Mouse (Mus musculus) MN1 (cell line): ENCODE results near the gene Rac2.

Experiments
- DNase-seq: peaks from one replicate; pipeline ENCODE4 v3.0.0-alpha.2; 2016; ENCODE audit warnings: low spot score

Gene Rac2

DNA sequence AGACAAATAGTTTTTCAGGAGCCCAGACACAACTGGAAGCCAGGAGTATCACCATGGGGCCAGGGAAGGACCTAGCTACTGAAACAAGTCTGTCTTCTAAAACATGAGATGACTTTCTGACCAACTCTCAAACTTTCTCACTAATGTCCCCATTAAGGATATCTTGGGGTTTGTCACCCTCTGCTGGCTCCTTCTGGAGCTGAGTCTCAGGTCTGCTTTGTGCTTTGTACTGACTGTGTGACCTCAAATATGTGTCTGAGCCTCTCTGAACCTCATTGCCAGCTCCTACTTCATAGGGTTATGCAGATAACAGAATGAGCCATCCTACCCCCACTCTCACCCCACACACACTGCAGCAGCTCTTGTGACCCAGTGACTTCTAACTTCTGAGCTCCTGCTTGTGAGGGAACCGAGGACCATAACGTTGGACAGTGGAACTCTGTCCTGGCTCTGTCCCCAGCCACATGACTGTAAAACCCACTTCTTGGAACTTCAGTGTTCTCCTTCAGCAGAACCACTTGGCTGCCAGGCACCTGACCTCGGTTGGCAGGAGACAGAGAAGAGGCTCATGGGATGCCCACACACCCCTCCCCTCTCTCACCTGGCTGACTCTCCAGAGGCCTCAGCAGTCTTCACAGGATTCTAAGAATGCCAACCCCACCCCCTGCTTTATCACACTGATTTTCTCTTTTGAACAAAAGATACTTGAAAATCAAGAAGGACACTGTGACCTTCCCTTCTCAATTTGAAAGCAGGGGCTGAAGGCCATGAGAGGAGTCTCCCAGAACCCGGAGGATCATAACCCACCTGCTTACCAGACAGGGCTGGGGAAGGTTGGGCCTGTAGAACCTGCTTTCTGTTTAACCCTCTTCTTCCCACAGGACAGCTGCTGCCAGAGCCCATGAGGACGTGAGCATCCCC lies 24.9 kb downstream of the Rac2 start:
- peak; percentile 60 for DNase-seq

DNA sequence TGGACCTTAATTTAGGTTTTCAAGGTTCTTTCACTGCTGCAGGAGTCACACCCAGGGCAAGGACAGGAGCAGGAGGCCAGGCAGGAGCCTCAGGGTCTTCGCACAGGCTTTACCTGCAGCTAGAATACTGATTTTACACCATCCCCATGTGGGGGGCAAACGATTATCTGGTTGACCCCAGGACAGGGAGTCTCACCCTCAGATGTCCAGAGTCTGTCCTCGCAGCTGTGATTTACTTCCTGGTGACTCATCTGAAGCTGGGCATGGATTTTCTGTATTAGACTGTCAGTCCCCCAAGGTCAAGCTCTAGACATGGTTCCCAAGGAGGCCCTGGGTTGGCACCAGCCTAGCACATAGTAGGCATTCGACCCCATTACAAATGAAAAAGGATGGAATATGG lies 26.5 kb downstream of the Rac2 start:
- DNase-seq: no peak

DNA sequence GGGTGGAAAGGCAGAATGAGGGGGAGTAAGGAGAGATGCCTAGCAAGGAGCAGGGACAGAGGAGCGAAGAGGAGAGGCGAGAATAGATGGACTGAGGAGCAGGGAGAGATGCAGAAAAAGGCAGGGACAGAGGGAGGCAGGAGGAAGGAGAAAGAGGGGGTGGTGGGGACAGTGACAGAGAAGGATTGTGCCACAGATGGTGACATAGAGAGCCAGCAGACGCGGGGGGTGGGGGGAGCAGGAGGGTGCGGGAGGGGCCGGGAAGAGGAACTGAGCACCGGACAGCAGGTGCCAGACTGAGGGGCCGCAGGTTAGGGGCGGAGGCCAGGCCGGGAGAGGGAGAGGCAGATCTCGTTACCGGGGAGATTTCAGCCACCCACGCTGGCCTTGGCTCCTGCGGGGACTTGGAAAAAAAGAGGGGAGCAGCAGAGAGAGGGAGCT lies 28.0 kb downstream of the Rac2 start, which contains the start of gene Sstr3:
TSS of gene Sstr3 (minus strand) at position 125 of the 441 bp plus-strand sequence.
- DNase-seq: no peak

DNA sequence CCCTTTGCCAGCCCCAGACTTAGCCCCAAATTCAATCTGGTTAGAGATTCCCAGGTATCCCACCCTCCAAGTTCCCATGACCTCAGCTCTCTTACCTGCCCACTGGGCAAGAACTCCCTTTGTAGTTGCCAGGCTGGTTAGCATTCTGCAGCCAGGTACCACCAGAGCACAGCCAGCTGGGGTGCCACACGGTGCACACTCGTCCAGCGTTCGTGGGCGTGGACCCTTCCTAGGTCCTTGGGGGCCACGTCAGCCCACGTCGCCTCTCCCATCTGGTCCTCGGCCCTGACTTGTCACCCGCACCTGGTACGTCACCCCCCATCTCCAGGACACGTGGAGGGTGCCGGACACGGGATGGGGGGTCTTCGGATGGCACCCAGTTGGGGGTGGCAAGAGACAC lies 28.5 kb downstream of the Rac2 start:
- DNase-seq: no peak

DNA sequence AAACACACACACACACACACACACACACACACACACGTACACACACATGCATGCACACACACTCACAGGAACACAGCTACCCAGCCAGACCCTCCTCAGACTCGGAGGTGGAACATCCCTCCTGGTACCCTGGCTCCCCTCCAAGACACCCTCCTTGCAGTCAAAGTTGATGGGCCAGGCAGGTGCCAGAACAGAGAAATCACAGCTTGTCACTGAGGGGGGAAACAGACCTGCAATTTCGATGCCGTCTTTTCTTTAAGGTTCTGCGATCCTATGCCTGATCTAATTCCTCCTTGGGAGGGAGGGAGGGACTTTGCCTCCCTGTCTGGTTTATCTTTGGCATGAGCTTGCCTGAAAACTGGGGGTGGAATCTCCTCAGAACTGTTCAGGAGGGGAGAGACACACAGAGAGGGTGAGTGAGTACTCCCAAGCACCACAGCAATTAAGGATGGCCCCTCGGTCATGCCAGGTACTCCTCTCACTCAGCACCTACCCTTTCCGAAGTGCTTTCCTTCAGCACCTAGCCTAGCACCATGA lies 29.7 kb downstream of the Rac2 start:
- no peak for DNase-seq

DNA sequence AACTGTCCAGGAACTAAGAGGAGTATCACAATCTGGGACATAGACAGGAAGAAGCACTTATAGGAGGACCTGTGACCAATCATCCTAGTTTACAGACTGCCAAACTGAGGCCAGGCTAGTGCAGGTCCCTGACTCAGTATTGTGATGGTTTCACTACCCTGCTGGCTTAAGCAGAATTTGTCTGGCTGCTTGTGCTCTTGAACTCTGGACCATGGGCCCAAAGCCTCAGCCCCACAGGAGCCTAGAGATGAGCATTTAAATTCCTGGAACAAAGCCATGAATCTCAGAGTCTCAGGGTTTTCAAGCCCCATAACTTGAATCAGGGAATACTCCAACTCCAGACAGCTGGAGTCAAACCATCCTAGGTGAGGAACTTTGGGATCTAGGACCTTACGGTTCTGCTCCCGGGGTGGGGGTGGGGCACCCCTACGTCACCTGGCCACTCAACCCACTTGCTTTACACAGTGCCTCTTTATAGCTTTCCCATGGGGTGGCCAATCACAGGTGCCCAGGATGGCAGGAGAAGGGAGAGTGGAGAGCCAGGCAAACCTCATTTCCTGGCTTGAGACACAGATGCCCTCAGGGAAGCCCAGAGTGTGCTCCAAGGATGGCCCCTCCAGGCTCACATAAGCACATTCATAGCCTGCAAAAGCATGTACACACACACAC lies 30.4 kb downstream of the Rac2 start:
- DNase-seq: peak; percentile 21

DNA sequence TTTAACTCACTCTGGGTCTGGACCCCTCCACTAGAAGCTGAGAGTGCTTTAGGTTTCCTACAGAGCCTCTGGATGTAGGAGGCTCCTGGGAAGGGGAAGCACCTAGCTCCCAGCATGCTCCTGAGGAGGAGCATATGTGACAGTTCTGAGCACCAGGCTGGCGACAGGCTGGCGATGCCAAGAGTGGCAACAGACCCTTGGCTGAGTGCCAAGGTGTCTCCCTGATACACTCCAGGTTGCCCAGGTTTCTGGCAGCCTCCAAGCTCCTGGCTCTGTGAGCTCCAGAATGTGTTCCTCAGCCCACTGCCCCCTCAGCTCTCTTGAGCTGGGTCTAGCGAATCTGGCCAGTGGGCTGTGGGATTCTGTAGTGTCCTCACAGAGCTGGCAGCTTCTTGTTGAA lies 31.0 kb downstream of the Rac2 start:
- peak; percentile 92 for DNase-seq

DNA sequence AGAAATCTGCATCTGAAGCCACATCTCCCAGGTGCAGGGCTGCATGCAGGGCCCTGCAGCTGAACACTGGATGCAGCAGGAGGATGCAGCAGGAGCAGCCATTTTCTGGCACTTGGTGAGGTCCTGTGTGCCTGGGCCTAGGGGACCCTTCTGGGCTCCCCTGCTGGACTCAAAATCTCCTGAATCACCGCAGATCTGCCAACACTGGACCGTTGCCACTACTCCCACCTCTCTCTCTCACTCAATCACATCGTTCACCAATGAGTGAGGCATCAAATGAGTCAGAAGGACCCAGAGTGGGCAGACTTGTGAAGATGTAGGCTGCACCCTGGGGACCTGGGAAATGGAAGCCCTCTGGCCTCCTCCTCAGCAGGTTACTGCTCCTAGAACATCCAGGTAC lies 31.5 kb downstream of the Rac2 start:
- DNase-seq: peak; percentile 52

DNA sequence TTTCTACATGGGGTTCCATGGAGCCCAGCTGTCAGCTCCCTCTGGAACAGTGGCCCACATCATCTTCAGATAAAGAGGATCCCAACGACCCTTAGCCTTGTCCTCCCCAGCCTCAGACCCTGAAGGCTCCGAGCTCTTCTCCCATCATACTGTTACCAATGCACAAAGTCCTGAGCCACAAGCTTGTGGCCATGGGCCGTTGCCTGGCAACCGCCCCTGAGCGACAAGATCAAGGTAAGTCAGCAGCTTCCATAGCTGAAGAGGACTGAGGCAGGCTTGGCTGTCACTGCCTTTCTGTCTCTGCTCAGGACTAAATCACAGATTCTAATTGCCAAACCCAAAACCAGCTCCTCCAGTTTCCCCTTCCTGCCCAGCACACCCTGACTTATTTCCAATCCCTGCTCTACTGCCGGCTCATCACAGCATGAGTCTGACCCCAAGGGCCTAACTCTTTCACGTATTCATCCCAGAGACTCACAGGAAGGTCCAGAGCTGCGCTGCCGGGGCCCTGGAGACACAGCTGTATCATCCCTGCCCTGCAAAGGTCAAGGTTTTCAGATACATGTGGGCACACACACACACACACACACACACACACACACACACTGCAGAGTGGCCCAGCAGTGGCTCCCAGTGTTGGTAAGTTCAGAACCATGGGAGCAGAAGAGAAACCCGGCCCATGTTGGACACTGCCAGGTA lies 36.7 kb downstream of the Rac2 start:
- DNase-seq: no peak

DNA sequence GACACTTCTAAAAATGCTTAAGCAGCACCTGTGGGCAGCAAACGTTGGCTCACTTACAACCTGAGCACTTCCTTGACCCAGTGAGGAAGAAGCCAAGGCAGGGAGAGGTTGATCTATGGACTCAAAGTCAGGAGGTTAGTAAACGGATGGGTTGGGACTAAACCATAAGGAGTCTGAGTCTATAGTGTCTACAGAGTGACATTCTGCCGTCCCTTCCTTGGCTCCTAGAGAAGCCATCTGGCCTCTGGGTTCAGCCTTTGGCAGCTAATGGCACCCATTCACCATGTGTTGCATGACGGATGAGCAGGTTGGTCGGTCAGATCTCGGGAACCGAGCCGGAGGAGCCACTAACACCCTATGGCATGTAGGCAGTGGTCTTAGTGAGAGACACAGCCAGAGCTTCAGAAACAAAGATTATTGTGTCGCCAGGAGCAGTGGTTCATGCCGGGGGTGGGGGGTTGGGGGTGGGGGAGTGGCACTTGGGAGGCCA lies 39.2 kb downstream of the Rac2 start:
- DNase-seq: no peak

DNA sequence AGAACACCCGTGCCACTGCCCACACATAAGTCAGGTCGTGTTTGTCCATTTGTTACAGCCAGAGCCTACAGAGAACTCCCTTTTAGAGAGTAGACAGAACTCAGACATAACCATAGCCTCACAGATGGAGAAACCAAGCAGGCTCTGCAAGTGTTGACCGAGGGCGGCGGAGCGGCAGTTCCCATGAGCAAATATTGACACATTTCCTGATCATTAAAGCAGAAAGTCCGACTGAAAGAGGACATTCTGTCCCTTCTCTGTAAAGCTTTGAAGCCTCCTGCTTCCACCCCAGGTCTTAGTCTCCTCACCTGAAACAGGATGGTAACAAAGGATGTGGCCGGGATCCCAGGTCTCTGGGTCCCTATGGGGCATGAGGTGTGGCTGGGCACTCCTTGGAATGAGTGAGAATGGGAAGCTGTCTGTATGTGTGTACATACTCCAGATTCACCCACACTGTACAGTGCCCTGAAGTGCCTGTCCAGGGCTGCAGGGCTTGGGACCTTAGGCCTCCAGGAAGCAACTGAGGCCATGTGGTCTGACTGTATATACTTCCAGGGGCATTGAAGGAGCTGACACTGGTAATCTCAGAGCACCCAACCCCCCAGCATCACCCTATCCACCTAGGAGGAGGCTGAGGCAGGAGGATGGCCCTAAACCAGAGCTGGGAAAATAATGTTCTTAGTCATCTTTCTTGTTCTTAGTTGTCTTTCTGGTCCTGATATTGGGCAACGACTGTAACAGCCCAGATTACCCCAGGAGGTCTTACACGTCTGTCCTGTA lies 39.8 kb downstream of the Rac2 start:
- DNase-seq: no peak

DNA sequence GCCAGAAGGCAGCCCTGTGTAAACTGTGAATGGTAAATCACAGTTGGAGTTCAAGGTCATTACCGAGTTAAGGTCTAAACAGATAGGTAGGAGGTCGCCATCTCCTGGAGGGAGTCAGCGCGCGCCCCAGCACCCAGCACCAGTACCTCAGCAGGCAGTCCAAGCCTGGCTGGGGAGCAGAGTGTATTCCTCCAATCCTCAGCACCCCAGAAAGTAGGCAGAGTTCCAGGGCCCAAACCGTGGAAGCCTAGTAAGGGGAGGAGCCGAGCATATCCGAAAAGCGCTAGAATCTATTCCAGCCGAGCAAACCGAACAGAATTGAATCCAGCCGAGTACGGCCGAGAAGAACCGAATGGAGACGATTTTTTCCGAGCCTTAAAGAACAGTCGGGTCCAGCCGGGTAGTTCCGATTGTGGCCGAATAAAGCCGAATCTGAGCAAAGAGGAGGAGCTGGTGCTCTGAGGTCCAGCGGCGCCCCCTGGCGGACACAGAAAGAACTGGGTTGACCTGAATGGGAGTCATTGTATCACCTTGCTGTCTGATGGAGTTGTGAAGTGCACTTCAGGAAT lies 40.6 kb downstream of the Rac2 start:
- peak; percentile 100 for DNase-seq

DNA sequence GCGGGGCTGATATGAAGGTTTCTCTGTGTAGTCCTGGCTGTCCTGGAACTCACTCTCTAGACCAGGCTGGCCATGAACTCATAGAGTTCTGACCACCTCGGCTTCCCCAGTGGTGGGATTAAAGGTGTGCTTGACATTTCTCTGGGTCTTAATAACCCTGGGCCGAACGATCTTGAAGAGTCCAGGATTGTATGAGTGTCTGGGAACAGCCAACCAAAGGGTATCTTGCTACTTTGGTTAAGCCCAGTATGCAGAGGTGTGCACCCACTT lies 41.2 kb downstream of the Rac2 start:
- DNase-seq: peak; percentile 26

DNA sequence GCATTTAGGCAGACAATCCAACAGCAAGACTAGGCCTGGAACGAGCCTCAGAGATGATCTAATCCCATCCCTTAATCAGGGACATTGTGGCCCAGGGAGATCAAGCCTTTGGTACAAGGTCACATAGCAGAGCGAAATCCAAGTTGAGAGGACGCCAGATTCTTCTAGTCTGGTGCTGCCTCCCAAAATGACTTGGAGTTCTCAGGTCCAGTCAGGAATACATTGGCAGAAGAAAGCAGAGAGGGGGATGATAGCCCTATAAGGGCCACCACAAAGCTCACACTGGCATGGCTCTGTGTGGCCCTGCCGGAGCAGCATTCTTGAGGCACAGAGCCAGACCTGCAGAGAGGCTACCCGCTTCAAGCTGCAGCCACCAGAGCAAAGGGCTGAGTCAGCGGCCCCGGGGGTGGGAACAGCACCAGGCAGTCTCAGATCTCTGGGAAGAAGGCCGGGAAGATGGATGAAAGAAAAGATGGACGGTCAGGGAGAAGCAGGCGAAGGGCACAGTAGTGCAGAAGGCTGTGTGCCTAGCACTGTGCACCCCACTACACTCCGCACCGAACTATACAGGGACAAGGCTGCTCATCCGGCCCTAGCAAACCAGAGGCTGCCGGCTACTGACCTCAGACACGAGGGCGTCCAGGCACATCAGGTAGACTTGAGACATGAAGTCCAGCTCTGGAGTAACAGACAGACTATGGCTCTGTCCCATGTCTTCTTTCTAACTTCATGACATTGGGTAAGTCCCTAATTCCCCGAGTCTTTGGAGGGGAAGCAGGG lies 41.7 kb downstream of the Rac2 start, which contains the start of gene C1qtnf6:
TSS of gene C1qtnf6 (minus strand) at position 746 of the 780 bp plus-strand sequence.
- DNase-seq: peak; percentile 63

DNA sequence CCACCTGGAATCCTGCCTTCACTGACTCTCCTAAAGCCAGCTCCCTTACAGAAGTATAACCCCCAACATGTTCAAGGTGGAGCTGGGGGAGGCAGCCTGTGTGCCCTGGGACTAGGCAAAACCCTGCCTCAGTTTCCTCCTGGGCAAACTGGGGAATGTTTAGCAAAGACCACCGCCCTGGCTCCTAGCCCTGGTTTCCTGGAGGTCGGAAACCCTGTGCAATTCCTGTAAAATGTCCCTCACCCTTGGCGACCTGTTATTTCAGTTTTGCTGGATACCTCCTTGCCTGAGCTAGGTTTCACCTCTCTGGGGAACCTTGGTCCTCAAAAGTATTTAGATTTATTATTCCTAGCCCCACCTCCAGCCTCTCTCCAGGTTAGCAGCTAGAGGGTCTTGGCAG lies 42.4 kb downstream of the Rac2 start:
- DNase-seq: no peak

DNA sequence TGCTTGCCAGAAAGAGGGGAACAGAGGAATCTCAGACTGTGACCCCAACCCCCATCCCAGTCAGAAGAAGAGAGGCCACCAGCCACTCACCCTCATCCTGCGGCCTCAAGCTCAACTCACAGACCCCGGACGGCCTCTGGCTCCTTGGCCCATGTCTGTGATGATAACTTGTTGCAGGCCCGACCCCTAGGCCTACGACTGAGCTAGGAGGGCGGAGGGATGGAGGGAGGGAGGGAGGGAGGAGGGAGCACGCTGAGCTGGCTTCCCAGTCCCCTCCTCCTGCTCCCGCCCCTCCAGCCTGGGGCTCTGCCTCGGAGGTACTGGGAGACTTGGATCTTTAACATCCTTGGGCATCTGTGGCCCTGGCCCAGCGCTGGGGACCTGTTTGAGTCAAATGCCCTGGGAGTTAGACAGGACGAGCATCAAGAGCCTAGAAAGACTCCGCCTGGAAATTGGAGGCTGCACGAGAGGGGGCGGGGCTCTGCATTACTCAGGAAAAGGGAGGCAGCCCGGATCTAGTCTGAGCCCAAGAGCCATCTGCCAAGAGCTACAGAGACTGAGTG lies 43.1 kb downstream of the Rac2 start:
- DNase-seq: peak; percentile 85

DNA sequence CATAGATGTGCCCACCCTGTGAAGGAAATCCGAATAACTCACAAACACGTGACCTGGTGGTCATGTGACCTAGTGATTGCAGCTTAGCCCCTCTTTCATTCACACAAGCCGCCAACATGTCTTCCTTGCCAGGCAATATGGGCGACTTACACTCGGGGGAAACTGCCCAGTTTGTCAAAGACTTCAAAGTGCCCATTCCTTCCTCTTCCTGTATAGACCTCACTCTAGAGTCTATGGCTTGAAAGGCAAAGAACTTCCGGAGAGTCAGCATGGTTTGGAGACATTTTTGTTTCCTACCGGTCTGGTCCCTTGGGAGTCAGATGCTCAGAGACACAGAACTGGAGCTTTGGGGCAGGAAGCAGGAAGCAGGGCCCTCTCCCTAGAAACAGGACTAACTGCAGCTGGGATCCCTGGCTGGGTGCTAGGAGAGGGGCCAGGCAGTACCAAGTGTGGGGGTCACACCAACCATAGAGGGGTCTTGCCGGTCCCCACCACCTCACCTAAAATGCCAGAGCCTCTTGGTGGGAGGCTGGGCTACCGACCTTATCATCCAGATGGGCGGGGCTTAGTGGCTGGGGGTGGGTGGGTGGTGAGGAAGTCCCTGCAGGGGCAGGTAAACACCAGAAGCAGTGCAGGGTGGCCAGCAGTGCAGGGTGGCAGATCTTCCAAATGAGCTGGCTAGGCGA lies 43.7 kb downstream of the Rac2 start:
- DNase-seq: peak; percentile 57

DNA sequence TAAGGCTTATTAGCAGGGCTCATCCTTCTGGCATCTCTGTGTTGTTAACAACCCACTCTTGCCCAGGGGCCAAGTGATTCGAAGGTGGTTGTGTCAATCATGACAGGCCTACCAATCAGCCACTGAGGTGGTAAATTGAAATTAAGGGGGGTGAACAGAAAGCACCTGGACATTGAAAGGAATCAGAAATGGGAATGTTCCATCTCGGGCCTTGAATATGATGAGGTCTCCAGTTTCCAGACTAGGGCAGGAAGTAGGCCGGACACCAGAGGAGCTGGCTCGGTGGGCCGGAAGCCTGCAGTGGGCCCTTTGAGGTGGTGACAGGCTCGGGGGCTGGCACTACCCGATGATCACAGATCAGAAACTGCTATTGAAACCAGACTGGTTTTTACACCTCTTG lies 44.6 kb downstream of the Rac2 start:
- DNase-seq: peak; percentile 51

DNA sequence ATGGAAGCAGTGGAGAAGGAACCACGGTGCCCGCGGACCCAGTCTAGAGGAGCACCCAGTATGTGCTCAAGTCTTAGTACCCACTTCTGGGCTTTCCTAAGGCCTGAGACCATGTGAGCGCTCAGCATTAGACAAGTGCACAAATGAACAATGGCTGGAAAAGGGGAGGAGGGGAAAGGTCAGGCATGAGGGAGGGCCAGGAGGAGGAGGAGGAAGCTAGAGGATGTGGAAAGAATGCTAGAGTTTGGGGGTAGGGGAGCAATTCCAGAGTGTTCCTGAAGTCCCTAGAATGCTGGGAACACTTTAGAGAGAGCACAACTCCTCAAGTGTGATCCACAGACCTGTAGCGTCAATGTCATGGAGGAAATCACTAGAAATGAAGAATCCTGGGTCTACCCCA lies 48.4 kb downstream of the Rac2 start:
- DNase-seq: no peak

DNA sequence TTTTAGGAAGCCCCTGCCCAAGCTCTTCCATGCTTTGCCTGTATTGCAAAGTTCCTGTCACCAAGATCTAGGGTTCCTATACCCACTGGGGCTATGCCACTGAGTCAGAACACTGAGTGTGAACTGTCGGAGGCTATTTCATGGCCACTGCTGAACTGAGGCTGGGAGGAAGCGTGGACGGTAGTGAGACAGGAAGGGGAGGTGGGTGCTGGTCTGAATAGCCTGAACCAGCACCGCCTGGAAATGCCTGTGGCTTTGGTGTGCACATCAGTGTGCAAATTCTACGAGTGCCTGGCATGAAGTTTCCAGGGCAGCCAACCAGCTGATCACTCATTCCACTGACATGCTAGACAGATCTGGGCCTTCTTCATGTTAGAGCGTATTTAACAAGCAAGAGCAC lies 50.7 kb downstream of the Rac2 start:
- no peak for DNase-seq
